Comparison of ENCODE assay signal across 18 mouse cellular contexts in genomic region chr9:122534965-122535364, GRCm38 (mm10).
DNase-seq lines count a peak whose midpoint lies in the region; ATAC-seq lines count a peak whose summit lies in the region.
"Had no signal": no experiment of that assay in that cellular context is flagged by ENCODE, and none has a peak within 500 bp of the region (broad histone marks: within the 10 kb centered on the region; RNA-seq: fewer than 3 reads in every experiment).

No protein-coding gene starts in this region.

- H3K4me2 ChIP-seq in forebrain, embryonic 11.5 days (ENCODE audit: low read depth, low read length, severe bottlenecking) = no peak overlapping the region
- H3K4me2 ChIP-seq in forebrain, embryonic 16.5 days (ENCODE audit: low read length) = no peak overlapping the region
- no peak overlapping the region; the same call in 1 of the 2 replicates for H3K4me2 ChIP-seq in hindbrain, embryonic 13.5 days
- H3K4me2 ChIP-seq in hindbrain, embryonic 11.5 days (replicated peaks; ENCODE audit: low read depth, low read length) = no peak overlapping the region
- no peak overlapping the region for H3K4me2 ChIP-seq in liver, embryonic 11.5 days
- H3K4me2 ChIP-seq in liver, embryonic 12.5 days = no peak overlapping the region
- H3K4me2 ChIP-seq: heart, embryonic 12.5 days; limb, embryonic 13.5 days; stomach, embryonic 15.5 days had no signal

- WGBS in forebrain, embryonic 11.5 days = 75% methylated on average over 2 of the region's 2 CpGs
- 64% methylated on average over 2 of the region's 2 CpGs for WGBS in forebrain, embryonic 16.5 days
- WGBS in hindbrain, embryonic 13.5 days = 51% methylated on average over 2 of the region's 2 CpGs
- 58% methylated on average over 2 of the region's 2 CpGs for WGBS in hindbrain, embryonic 11.5 days
- WGBS in liver, embryonic 11.5 days = 74% methylated on average over 2 of the region's 2 CpGs
- WGBS in liver, embryonic 12.5 days (ENCODE audit: insufficient replicate concordance) = 54% methylated on average over 2 of the region's 2 CpGs

- no peak overlapping the region for H3K27ac ChIP-seq in forebrain, embryonic 11.5 days (ENCODE audit: low read depth, low read length)
- H3K27ac ChIP-seq in forebrain, embryonic 16.5 days (ENCODE audit: low read length) = no peak overlapping the region
- 0 out of 2 replicates have a peak overlapping the region, but pooled peaks have one; percentile 9 for H3K27ac ChIP-seq in hindbrain, embryonic 13.5 days
- H3K27ac ChIP-seq in hindbrain, embryonic 11.5 days (ENCODE audit: low read depth, low read length) = no peak overlapping the region
- H3K27ac ChIP-seq in liver, embryonic 11.5 days (ENCODE audit: low read depth, low read length) = no peak overlapping the region
- H3K27ac ChIP-seq in liver, embryonic 12.5 days = no peak overlapping the region
- H3K27ac ChIP-seq: kidney, postnatal 0 days; limb, embryonic 13.5 days; stomach, embryonic 15.5 days had no signal

- no peaks in the 10 kb centered on the region for H3K9me3 ChIP-seq in forebrain, embryonic 11.5 days (ENCODE audit: control insufficient read depth, low read length)
- no peaks in the 10 kb centered on the region for H3K9me3 ChIP-seq in forebrain, embryonic 16.5 days (ENCODE audit: control insufficient read depth, low read length)
- no peaks in the 10 kb centered on the region for H3K9me3 ChIP-seq in hindbrain, embryonic 13.5 days
- H3K9me3 ChIP-seq in hindbrain, embryonic 11.5 days (ENCODE audit: control insufficient read depth, low read length) = no peaks in the 10 kb centered on the region
- H3K9me3 ChIP-seq in liver, embryonic 11.5 days (ENCODE audit: control insufficient read depth, low read length) = no peaks in the 10 kb centered on the region
- no peaks in the 10 kb centered on the region for H3K9me3 ChIP-seq in liver, embryonic 12.5 days (replicated peaks)
- H3K9me3 ChIP-seq: heart, embryonic 12.5 days; limb, embryonic 13.5 days; stomach, embryonic 15.5 days had no signal

- peak; percentile 40 for DNase-seq in forebrain, embryonic 11.5 days (ENCODE audit: low spot score)
- DNase-seq in hindbrain, embryonic 11.5 days (ENCODE audit: low spot score) = no peak
- DNase-seq in liver, embryonic 11.5 days (ENCODE audit: low spot score) = peak; percentile 6
- peak; percentile 33 for DNase-seq in MN1 (ENCODE audit: low spot score)
- DNase-seq in thymus, postnatal 10 days (ENCODE audit: low spot score in 2 of 2) = no peak
- DNase-seq: cerebellum, adult 11-12 months; embryo, embryonic 11 days; heart, postnatal 14 days; kidney, adult 18-20 months; thymus, adult 2 months had no signal

- H3K36me3 ChIP-seq in forebrain, embryonic 11.5 days (ENCODE audit: control insufficient read depth, insufficient read depth, low read length) = no peaks in the 10 kb centered on the region
- no peaks in the 10 kb centered on the region for H3K36me3 ChIP-seq in forebrain, embryonic 16.5 days (ENCODE audit: control insufficient read depth, insufficient read depth)
- H3K36me3 ChIP-seq in hindbrain, embryonic 13.5 days = no peaks in the 10 kb centered on the region
- no peaks in the 10 kb centered on the region for H3K36me3 ChIP-seq in hindbrain, embryonic 11.5 days (ENCODE audit: control insufficient read depth, insufficient read depth, low read length)
- H3K36me3 ChIP-seq in liver, embryonic 11.5 days (ENCODE audit: control insufficient read depth, insufficient read depth, low read length) = no peaks in the 10 kb centered on the region
- no peaks in the 10 kb centered on the region for H3K36me3 ChIP-seq in liver, embryonic 12.5 days
- H3K36me3 ChIP-seq: heart, embryonic 12.5 days; limb, embryonic 13.5 days; stomach, embryonic 15.5 days had no signal

- no peak overlapping the region for H3K9ac ChIP-seq in forebrain, embryonic 11.5 days (ENCODE audit: low read length)
- no peak overlapping the region for H3K9ac ChIP-seq in forebrain, embryonic 16.5 days (replicated peaks; ENCODE audit: low read depth, low read length)
- 0 out of 2 replicates have a peak overlapping the region, but pooled peaks have one; percentile 9 for H3K9ac ChIP-seq in hindbrain, embryonic 13.5 days
- no peak overlapping the region for H3K9ac ChIP-seq in hindbrain, embryonic 11.5 days (ENCODE audit: low read depth, low read length)
- no peak overlapping the region for H3K9ac ChIP-seq in liver, embryonic 11.5 days (ENCODE audit: low read depth, low read length)
- no peak overlapping the region for H3K9ac ChIP-seq in liver, embryonic 12.5 days
- H3K9ac ChIP-seq: heart, embryonic 12.5 days; limb, embryonic 13.5 days; stomach, embryonic 15.5 days had no signal

- no peak for ATAC-seq in forebrain, embryonic 11.5 days (replicated peaks; ENCODE audit: low FRiP score)
- ATAC-seq in forebrain, embryonic 16.5 days = no peak
- 0 out of 2 replicates have a peak, but pooled peaks have one; percentile 32 for ATAC-seq in hindbrain, embryonic 13.5 days (ENCODE audit: low FRiP score)
- no peak for ATAC-seq in hindbrain, embryonic 11.5 days (ENCODE audit: low FRiP score)
- ATAC-seq in liver, embryonic 11.5 days (replicated peaks; ENCODE audit: low FRiP score) = no peak
- ATAC-seq in liver, embryonic 12.5 days = no peak
- ATAC-seq: Patski had no signal

- no peak overlapping the region for H3K4me3 ChIP-seq in forebrain, embryonic 11.5 days (ENCODE audit: low read depth, low read length)
- no peak overlapping the region for H3K4me3 ChIP-seq in forebrain, embryonic 16.5 days (replicated peaks; ENCODE audit: low read length)
- H3K4me3 ChIP-seq in hindbrain, embryonic 13.5 days = no peak overlapping the region
- no peak overlapping the region for H3K4me3 ChIP-seq in hindbrain, embryonic 11.5 days (ENCODE audit: low read depth, low read length)
- H3K4me3 ChIP-seq in liver, embryonic 11.5 days (ENCODE audit: low read depth, low read length) = no peak overlapping the region
- no peak overlapping the region for H3K4me3 ChIP-seq in liver, embryonic 12.5 days
- H3K4me3 ChIP-seq: heart, embryonic 12.5 days; limb, embryonic 13.5 days; stomach, embryonic 15.5 days had no signal

- H3K4me1 ChIP-seq in forebrain, embryonic 11.5 days (replicated peaks; ENCODE audit: control insufficient read depth, insufficient read depth, low read length) = 0 out of 2 replicates have a peak, but pooled peaks cover 3% of the 10 kb centered on the region
- H3K4me1 ChIP-seq in forebrain, embryonic 16.5 days (replicated peaks; ENCODE audit: control insufficient read depth, insufficient read depth, low read length) = peaks cover 10% of the 10 kb centered on the region
- peaks cover 14% of the 10 kb centered on the region for H3K4me1 ChIP-seq in hindbrain, embryonic 13.5 days (replicated peaks)
- H3K4me1 ChIP-seq in hindbrain, embryonic 11.5 days (replicated peaks; ENCODE audit: control insufficient read depth, insufficient read depth, low read length) = no peaks in the 10 kb centered on the region
- no peaks in the 10 kb centered on the region for H3K4me1 ChIP-seq in liver, embryonic 11.5 days (replicated peaks; ENCODE audit: control insufficient read depth, insufficient read depth, low read length)
- H3K4me1 ChIP-seq in liver, embryonic 12.5 days = no peaks in the 10 kb centered on the region

- H3K27me3 ChIP-seq in forebrain, embryonic 11.5 days (ENCODE audit: control insufficient read depth, insufficient read depth, low read length) = no peaks in the 10 kb centered on the region
- H3K27me3 ChIP-seq in forebrain, embryonic 16.5 days (replicated peaks; ENCODE audit: control insufficient read depth, insufficient read depth, low read length) = peaks cover 4% of the 10 kb centered on the region; the same call in 1 of the 2 replicates
- peaks cover 24% of the 10 kb centered on the region for H3K27me3 ChIP-seq in hindbrain, embryonic 13.5 days
- no peaks in the 10 kb centered on the region for H3K27me3 ChIP-seq in hindbrain, embryonic 11.5 days (ENCODE audit: control insufficient read depth, insufficient read depth, low read length)
- no peaks in the 10 kb centered on the region for H3K27me3 ChIP-seq in liver, embryonic 11.5 days (replicated peaks; ENCODE audit: control insufficient read depth, insufficient read depth, low read length)
- H3K27me3 ChIP-seq in liver, embryonic 12.5 days (replicated peaks) = no peaks in the 10 kb centered on the region
- H3K27me3 ChIP-seq: heart, embryonic 12.5 days; limb, embryonic 13.5 days; stomach, embryonic 15.5 days had no signal

Comparison
In these comparisons a context has a peak if more than half of its experiments do, and no peak if none do; other contexts are left out.
1. DNase-seq: peak in forebrain, embryonic 11.5 days (single experiment), liver, embryonic 11.5 days (single experiment) and MN1 (single experiment); none in hindbrain, embryonic 11.5 days (single experiment) and thymus, postnatal 10 days (0 of 2).